Mouse (Mus musculus) heart, adult 11 months (tissue): Measurements from ENCODE around the gene Ccdc113.

Experiments
- DNase-seq: peaks from one replicate; pipeline ENCODE4 v3.0.0; 2022

Gene Ccdc113

DNA sequence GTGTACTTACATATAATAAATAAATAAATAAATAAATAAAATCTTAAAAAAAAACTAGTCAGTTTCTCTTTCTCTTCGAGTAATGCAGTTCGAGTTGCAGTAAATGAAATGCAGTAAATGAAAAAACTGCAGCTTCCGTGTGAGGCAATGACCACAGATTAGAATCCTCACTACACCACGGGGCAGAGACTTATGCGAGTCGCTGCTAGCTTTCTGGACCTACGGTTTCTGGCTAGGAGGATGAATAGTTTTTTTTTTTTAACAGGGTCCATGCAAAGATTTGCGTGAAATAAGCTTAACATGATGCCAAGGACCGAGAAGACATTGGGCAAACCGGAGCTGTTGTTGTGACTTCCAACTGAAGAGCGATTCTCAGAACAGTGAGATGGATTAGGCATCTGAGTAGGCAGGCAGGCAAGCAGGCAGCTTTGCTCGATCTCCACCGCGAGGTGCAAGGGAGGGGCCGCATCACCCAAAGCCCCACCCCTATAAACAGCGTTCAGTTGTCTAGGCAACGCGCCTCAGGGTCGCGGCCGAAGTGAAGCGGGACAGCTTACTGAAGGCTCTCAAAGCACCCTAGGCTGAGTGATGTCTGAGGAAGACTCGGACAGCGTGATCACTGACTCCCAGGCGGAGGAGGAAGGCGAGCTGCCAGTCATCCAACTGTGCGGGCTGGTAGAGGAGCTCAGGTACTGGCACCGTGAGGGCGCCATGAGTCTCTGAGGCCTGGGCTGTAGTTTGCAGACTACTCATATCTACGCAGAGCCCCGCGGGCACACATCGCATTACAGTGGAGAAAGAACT is at the start of gene Ccdc113:
Gene Ccdc113, plus strand, starts transcription at position 502 of the 804 bp plus-strand sequence.
- peak; percentile 92 for DNase-seq

DNA sequence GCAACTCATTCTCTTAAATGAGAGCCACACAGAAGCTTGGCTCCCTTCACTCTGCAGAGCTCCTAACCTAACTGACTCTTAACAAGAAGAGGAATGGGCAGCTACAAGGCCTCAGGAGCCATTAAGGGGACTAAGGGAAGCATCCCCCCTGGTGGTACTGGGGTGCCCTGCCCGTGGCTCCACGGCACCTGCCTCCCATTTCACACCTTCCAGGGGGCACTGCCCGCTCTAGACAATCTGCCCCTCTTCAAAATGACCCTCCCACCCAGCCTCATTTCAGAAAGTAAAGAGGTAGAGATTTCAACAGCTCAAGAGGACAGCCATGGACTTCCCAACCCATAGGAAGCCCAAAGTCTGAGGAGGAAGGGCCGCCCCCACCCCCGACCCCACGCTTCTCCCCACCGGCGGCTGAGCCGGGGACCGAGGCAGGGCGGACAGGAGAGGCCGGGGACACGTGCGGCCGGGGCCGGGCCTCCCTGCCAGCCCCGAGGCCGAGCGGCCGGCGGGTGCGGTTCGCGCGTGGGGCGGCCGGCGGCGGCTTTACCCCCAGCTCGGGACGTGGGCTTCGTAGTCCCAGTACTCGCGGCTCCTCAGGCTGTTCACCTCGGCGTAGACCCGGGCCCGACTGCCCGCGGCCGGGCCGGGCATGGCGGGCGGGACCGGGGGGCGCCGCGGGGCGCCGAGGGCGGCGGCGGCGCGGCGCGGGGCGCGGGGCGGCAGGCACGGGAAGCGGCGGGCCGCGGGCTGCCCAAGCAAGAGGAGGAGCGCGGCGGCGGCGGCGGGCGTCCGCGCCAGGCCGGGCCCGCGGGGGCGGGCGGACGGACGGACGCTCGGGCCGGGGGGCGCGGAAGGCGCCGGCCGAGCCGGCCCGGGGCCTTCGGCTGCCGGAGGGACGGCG is 45.8 kb upstream of the Ccdc113 start:
- DNase-seq, result peak; percentile 90

- DNase-seq, result peak; percentile 98
These were observed 45.1 kb upstream of the Ccdc113 start for GRCm38 (mm10) chr8:95488698-95489332.

- DNase-seq, result no peak
These were observed 43.9 kb upstream of the Ccdc113 start, which contains the start of gene Csnk2a2 for GRCm38 (mm10) chr8:95490006-95490405. Gene Csnk2a2 (minus strand): TSS chr8:95490039.

DNA sequence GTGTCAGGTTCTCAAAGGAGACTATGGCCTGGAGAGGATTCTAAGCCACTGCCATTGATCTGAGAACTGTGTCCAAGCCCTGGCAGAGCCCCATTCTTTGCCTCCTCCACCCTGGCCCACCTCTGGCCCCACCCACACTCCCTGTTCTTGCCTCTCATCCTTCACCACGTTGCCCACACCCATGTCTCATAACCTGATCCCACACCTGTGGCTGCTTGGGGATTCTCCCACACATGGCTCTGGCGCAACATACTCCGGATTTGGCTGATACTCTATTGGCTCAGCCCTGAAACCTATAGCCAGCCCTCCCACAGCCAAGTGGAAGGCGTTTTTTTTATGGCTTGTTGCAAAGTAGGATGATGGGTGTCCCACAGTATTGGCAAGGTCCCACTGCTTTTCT is 41.8 kb upstream of the Ccdc113 start:
- no peak for DNase-seq

GRCm38 (mm10) chr8:95495444-95495843 is 38.4 kb upstream of the Ccdc113 start:
- DNase-seq, result peak; percentile 21

GRCm38 (mm10) chr8:95496420-95496819 is 37.5 kb upstream of the Ccdc113 start:
- DNase-seq, result peak; percentile 35

- peak; percentile 17 for DNase-seq
These were observed 36.1 kb upstream of the Ccdc113 start for GRCm38 (mm10) chr8:95497821-95498220.

- DNase-seq, result peak; percentile 34
These were observed 34.4 kb upstream of the Ccdc113 start for GRCm38 (mm10) chr8:95499266-95500064.

DNA sequence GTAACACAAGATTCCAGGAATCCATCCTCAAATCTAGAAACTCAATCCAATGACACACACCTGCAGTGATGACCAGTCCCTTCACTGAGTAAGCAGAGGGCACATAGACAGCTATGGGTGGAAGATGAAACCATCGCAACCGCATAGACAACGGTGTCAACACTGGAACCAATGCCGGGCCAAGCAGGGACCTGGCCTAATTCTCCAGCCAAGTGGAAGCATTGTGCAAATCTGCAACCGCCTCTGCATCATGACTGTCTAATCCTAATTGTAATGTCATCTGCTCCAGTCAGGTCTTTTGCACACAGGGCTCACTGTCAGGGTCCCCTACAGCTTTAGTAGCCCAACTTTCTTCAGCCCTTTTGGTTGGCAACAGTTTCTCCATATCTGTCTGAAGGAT is 33.4 kb upstream of the Ccdc113 start:
- DNase-seq, result no peak

DNA sequence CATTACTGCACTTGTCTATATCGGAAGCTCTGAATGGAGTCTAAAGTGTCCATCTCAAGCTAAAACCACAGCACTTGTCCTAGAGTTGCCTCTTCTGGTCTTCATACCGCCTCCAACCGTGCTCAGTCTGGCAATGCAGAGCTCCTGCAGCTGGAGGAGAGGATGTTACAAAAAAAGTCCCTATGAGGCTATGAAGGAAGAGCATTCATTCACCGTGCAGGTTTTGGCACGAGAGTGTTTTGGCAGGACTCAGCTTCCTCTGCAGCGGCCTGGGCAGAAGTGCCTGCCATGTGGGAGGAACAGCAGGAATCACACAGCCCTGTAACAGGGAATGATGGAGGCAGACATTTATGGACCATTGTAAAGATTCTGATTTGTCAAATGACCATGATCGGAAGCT is 31.5 kb upstream of the Ccdc113 start:
- DNase-seq, result no peak

GRCm38 (mm10) chr8:95504835-95505234 is 29.1 kb upstream of the Ccdc113 start:
- DNase-seq, result no peak

DNA sequence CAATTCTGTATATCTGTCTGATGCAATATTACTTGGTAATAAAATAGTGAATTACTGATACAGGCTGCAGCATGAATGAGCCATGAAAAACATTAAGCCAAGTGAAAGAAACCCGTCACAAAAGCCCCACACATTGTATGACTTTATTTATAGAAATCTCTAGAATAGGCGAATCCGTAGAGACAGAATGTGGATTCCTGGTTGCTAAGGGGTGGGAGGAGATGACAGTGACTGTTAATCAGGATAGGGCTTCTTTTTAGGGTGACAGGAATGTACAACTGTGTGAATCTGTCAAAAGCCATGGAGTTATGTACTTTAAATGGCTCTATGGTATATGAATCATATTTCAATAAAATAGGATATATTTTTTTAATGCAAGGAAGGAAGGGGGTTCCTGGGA is 28.3 kb upstream of the Ccdc113 start:
- DNase-seq, result no peak

GRCm38 (mm10) chr8:95506245-95506644 is 27.6 kb upstream of the Ccdc113 start:
- DNase-seq, result no peak

- DNase-seq, result no peak
These were observed 21.6 kb upstream of the Ccdc113 start for GRCm38 (mm10) chr8:95512257-95512656.

DNA sequence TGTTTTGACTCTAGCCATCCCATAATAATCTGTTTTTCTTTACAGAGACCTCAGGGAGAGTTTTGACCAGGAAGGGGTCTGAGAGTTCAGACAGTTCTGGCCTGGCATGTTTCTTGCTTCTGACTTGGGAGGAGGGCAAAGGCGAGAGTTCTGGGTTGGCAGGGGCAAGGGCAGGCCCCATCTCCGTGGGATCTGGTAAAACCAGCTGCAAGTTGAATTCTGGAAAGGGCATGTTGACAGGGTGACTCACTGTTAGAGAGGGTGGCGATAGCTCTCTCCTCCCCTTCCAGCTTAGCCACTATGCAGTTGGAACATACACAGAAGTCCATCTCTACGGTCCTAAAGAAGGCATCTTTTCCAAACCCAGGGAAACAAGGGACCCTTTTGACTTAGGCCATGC is 20.7 kb upstream of the Ccdc113 start:
- DNase-seq, result no peak

GRCm38 (mm10) chr8:95516928-95517327 is 17.0 kb upstream of the Ccdc113 start:
- no peak for DNase-seq

DNA sequence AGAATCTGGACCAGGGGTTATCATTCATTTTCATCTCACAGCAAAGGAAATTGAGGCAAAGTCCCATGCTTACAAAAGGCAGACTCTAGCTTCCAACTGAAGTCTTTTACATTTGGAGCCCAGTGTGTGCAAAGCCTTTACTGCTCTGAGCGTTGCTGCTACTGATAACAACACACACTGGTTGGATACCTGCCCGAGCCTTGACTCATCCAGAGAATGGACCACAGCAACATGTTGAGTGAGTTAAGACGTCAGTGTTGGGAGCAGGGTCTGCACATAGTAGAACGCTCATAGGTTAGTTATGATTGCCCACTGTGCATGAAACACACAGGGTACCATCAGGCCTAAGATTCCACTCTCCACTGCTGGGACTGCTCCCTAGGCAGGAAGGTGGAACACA is 9.9 kb upstream of the Ccdc113 start:
- DNase-seq, result no peak

- DNase-seq, result no peak
These were observed 5.7 kb upstream of the Ccdc113 start for GRCm38 (mm10) chr8:95528194-95528593.

GRCm38 (mm10) chr8:95528750-95529310 is 5.1 kb upstream of the Ccdc113 start:
- no peak for DNase-seq

- DNase-seq, result no peak
These were observed 1.7 kb upstream of the Ccdc113 start for GRCm38 (mm10) chr8:95532206-95532605.

GRCm38 (mm10) chr8:95539487-95539886 is 5.6 kb downstream of the Ccdc113 start:
- DNase-seq, result no peak
